31 mouse cellular contexts compared by ENCODE assay signal in the genomic region with DNA sequence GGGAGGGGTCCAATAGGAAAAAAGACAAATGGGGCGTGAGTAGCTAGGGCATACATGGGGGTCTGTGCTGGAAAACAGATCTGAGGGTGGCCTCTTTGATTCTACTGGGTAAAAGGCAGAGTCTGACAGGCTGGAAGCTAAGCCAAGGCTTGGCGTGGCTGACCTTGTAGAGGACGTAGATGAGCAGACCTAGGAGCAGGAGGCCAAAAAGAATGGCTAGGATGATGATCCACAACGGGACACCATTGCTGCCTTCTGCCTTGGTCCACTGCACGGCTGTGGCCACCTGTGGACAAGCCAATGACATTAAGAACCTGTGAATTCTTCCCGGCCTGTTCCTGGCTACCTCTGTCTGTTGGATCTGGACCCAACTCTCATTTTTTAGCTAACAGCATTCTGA. TPM values are rescaled to one million over a fixed set of nuclear protein-coding genes. Genes with fewer than 3 reads are reported as not detected.
"Had no signal": no experiment of that assay in that cellular context is flagged by ENCODE, and none has a peak within 500 bp of the region (broad histone marks: within the 10 kb centered on the region; RNA-seq: fewer than 3 reads in every experiment).

No protein-coding gene starts in this region.

- H3K27ac ChIP-seq: left cerebral cortex, adult 2 months; limb, embryonic 10.5 days; limb, embryonic 12.5 days; limb, embryonic 13.5 days; limb, embryonic 15.5 days; liver, embryonic 13.5 days; liver, embryonic 14.5 days; liver, embryonic 15.5 days; lung, embryonic 15.5 days; macrophage; midbrain, embryonic 10.5 days; midbrain, embryonic 12.5 days; midbrain, embryonic 13.5 days; midbrain, embryonic 15.5 days; neural tube, embryonic 12.5 days had no signal

- H3K27me3 ChIP-seq: megakaryocyte, embryonic 14.5 days had no signal

- ATAC-seq: liver, postnatal 0 days; lung, postnatal 0 days; midbrain, embryonic 13.5 days; midbrain, embryonic 15.5 days; midbrain, embryonic 16.5 days had no signal

- H3K4me3 ChIP-seq: left cerebral cortex, adult 2 months; limb, embryonic 10.5 days; limb, embryonic 12.5 days; limb, embryonic 13.5 days; limb, embryonic 15.5 days; liver, embryonic 13.5 days; liver, embryonic 15.5 days; lung, embryonic 15.5 days; megakaryocyte, embryonic 14.5 days; midbrain, embryonic 10.5 days; midbrain, embryonic 12.5 days; midbrain, embryonic 13.5 days; midbrain, embryonic 15.5 days; neural tube, embryonic 12.5 days had no signal

- H3K9me3 ChIP-seq: limb, embryonic 10.5 days; limb, embryonic 12.5 days; limb, embryonic 13.5 days; limb, embryonic 15.5 days; liver, embryonic 13.5 days; liver, embryonic 15.5 days; lung, embryonic 15.5 days; megakaryocyte, embryonic 14.5 days; midbrain, embryonic 10.5 days; midbrain, embryonic 12.5 days; midbrain, embryonic 13.5 days; midbrain, embryonic 15.5 days; neural tube, embryonic 12.5 days had no signal

- DNase-seq: left cerebral cortex, postnatal 4 days; liver; liver, embryonic 13.5 days; liver, postnatal 0 days; lung, adult 18-20 months; lung, adult 2 months; lung, embryonic 14.5 days; lung, postnatal 10 days; lung, postnatal 14 days; lung, postnatal 36 days; lung, postnatal 4 days; midbrain, embryonic 14.5 days had no signal

- H3K4me2 ChIP-seq: limb, embryonic 12.5 days; limb, embryonic 13.5 days; limb, embryonic 15.5 days; liver, embryonic 11.5 days; liver, embryonic 13.5 days; liver, embryonic 15.5 days; lung, embryonic 14.5 days; lung, embryonic 15.5 days; midbrain, embryonic 11.5 days; midbrain, embryonic 12.5 days; midbrain, embryonic 13.5 days; midbrain, embryonic 15.5 days; neural tube, embryonic 12.5 days had no signal

- H3K9ac ChIP-seq: limb, embryonic 12.5 days; limb, embryonic 13.5 days; limb, embryonic 15.5 days; liver, embryonic 13.5 days; liver, embryonic 14.5 days; liver, embryonic 15.5 days; liver, postnatal 0 days; lung, embryonic 14.5 days; lung, embryonic 15.5 days; midbrain, embryonic 12.5 days; midbrain, embryonic 13.5 days; midbrain, embryonic 15.5 days; neural tube, embryonic 12.5 days had no signal

- H3K36me3 ChIP-seq: midbrain, embryonic 15.5 days had no signal

- H3K4me1 ChIP-seq: lung, embryonic 15.5 days had no signal

RNA-seq across cellular contexts. Expression of gene Gpr84, which starts 35.4 kb away (rescaled TPM):
- polyA plus RNA-seq: lung, embryonic 14.5 days had no signal
